Mouse (Mus musculus) MEL (cell line): ENCODE data around the gene Elfn1. TPM values are rescaled to one million over a fixed set of nuclear protein-coding genes. Genes with fewer than 3 reads are reported as not detected.

Experiments
- DNase-seq: peaks from one replicate; pipeline ENCODE4 v3.0.0; 2011; ENCODE audit warnings: low read depth, low spot score
- H3K27ac ChIP-seq: 2 replicates; pipeline ENCODE4 v1.5.1; 2012; ENCODE audit warnings: low read depth, mild to moderate bottlenecking, control low read depth, low read length, moderate library complexity; ENCODE audit not compliant: control insufficient read depth
- H3K27me3 ChIP-seq, 2 experiments: fragments of 150-350 bp in 1 of 2; sonication (generic) in 1 of 2; 2 replicates each; pipeline ENCODE4 v1.6.1; 2012; ENCODE audit warnings: low read length in 2 of 2, mild to moderate bottlenecking in 2 of 2, improper control_type of control experiment in 1 of 2, moderate library complexity in 1 of 2; ENCODE audit not compliant: insufficient read depth in 2 of 2, control insufficient read depth in 1 of 2
- H3K36me3 ChIP-seq, 2 experiments: 2 replicates each; pipeline ENCODE4 v1.6.1; 2012 to 2014; ENCODE audit warnings: low read length in 2 of 2, improper control_type of control experiment in 1 of 2, inconsistent platforms in 1 of 2, mild to moderate bottlenecking in 1 of 2; ENCODE audit not compliant: insufficient read depth in 2 of 2, control insufficient read depth in 1 of 2
- H3K4me1 ChIP-seq, 2 experiments: fragments of 150-350 bp in 1 of 2; sonication (generic) in 1 of 2; 2 replicates each; pipeline ENCODE4 v1.6.1; 2012; ENCODE audit warnings: low read length in 2 of 2, improper control_type of control experiment in 1 of 2, mild to moderate bottlenecking in 1 of 2; ENCODE audit not compliant: insufficient read depth in 2 of 2, control insufficient read depth in 1 of 2
- H3K4me3 ChIP-seq, 2 experiments: fragments of 150-350 bp in 1 of 2; sonication (generic) in 1 of 2; 2 replicates each; pipeline ENCODE4 v1.5.1; 2012; ENCODE audit warnings: low read depth in 2 of 2, low read length in 2 of 2, mild to moderate bottlenecking in 2 of 2, moderate library complexity in 2 of 2, control low read depth in 1 of 2, improper control_type of control experiment in 1 of 2; ENCODE audit not compliant: control insufficient read depth in 1 of 2, insufficient read depth in 1 of 2
- H3K79me2 ChIP-seq: 2 replicates; pipeline ENCODE4 v1.6.1; 2012; ENCODE audit warnings: mild to moderate bottlenecking, low read length, moderate library complexity; ENCODE audit not compliant: control insufficient read depth, poor library complexity, insufficient read depth
- H3K9ac ChIP-seq: 2 replicates; pipeline ENCODE4 v1.6.1; 2012; ENCODE audit warnings: low read depth, mild to moderate bottlenecking, control low read depth, low read length, moderate library complexity; ENCODE audit not compliant: control insufficient read depth, poor library complexity, severe bottlenecking
- H3K9me3 ChIP-seq: fragments of 150-350 bp; sonication (generic); replicated peaks from 2 replicates; pipeline ENCODE4 v1.6.1; 2012; ENCODE audit warnings: mild to moderate bottlenecking, low read length, improper control_type of control experiment, moderate library complexity; ENCODE audit not compliant: insufficient read depth
- BHLHE40 ChIP-seq: IDR thresholded peaks from 2 replicates; pipeline ENCODE4 v1.6.1; 2012; ENCODE audit warnings: low read depth, mild to moderate bottlenecking, inconsistent platforms, low read length, improper control_type of control experiment, borderline replicate concordance
- CHD2 ChIP-seq: IDR thresholded peaks from 2 replicates; pipeline ENCODE4 v1.6.1; 2011; ENCODE audit warnings: low read length, improper control_type of control experiment
- CTCF ChIP-seq, 3 experiments: IDR thresholded peaks in 2 of 3; conservative IDR thresholded peaks in 1 of 3; 2 replicates each; pipeline ENCODE4 v1.5.1; 2011 to 2012; ENCODE audit warnings: low read length in 3 of 3, low read depth in 2 of 3, mild to moderate bottlenecking in 2 of 3, improper control_type of control experiment in 1 of 3, inconsistent platforms in 1 of 3, mixed read lengths in 1 of 3, moderate library complexity in 1 of 3; ENCODE audit not compliant: control insufficient read depth in 1 of 3, insufficient read depth in 1 of 3, poor library complexity in 1 of 3, severe bottlenecking in 1 of 3
- E2F4 ChIP-seq: IDR thresholded peaks from 2 replicates; pipeline ENCODE4 v1.6.1; 2011; ENCODE audit warnings: low read depth, low read length, improper control_type of control experiment, borderline replicate concordance
- EP300 ChIP-seq, 2 experiments: IDR thresholded peaks; 2 replicates each; pipeline ENCODE4 v1.6.1; 2011; ENCODE audit warnings: improper control_type of control experiment in 2 of 2, low read length in 2 of 2, low read depth in 1 of 2, mild to moderate bottlenecking in 1 of 2
- ETS1 ChIP-seq: IDR thresholded peaks from 2 replicates; pipeline ENCODE4 v1.6.1; 2012; ENCODE audit warnings: low read depth, mild to moderate bottlenecking, inconsistent platforms, low read length, improper control_type of control experiment, moderate library complexity
- GABPA ChIP-seq: IDR thresholded peaks from 2 replicates; pipeline ENCODE4 v1.6.1; 2012; ENCODE audit warnings: low read depth, mild to moderate bottlenecking, inconsistent platforms, low read length, improper control_type of control experiment, moderate library complexity
- GATA1 ChIP-seq: IDR thresholded peaks from 2 replicates; pipeline ENCODE4 v1.6.1; 2011; ENCODE audit warnings: low read depth, low read length, improper control_type of control experiment
- HCFC1 ChIP-seq: IDR thresholded peaks from 2 replicates; pipeline ENCODE4 v1.6.1; 2012; ENCODE audit warnings: low read depth, mild to moderate bottlenecking, inconsistent platforms, low read length, improper control_type of control experiment, moderate library complexity
- MAFK ChIP-seq: IDR thresholded peaks from 2 replicates; pipeline ENCODE4 v1.6.1; 2011; ENCODE audit warnings: low read depth, mild to moderate bottlenecking, low read length, improper control_type of control experiment, borderline replicate concordance
- MAX ChIP-seq: IDR thresholded peaks from 2 replicates; pipeline ENCODE4 v1.6.1; 2011; ENCODE audit warnings: low read length, improper control_type of control experiment
- MAZ ChIP-seq: IDR thresholded peaks from 2 replicates; pipeline ENCODE4 v1.6.1; 2012; ENCODE audit warnings: low read depth, mild to moderate bottlenecking, inconsistent platforms, low read length, improper control_type of control experiment
- MXI1 ChIP-seq: IDR thresholded peaks from 2 replicates; pipeline ENCODE4 v1.6.1; 2011; ENCODE audit warnings: mild to moderate bottlenecking, low read depth, low read length, improper control_type of control experiment
- MYB ChIP-seq: IDR thresholded peaks from 2 replicates; pipeline ENCODE4 v1.6.1; 2011; ENCODE audit warnings: mild to moderate bottlenecking, low read depth, low read length, improper control_type of control experiment
- MYC ChIP-seq: IDR thresholded peaks from 2 replicates; pipeline ENCODE4 v1.6.1; 2011; ENCODE audit warnings: low read depth, mild to moderate bottlenecking, low read length, improper control_type of control experiment, moderate library complexity
- NRF1 ChIP-seq: IDR thresholded peaks from 2 replicates; pipeline ENCODE4 v1.6.1; 2014; ENCODE audit warnings: low read depth, mild to moderate bottlenecking, inconsistent platforms, low read length, improper control_type of control experiment, moderate library complexity; ENCODE audit not compliant: poor library complexity, insufficient read depth, severe bottlenecking
- POLR2AphosphoS2 ChIP-seq: IDR thresholded peaks from 2 replicates; pipeline ENCODE4 v1.6.1; 2011; ENCODE audit warnings: low read length, improper control_type of control experiment
- RAD21 ChIP-seq: IDR thresholded peaks from 2 replicates; pipeline ENCODE4 v1.6.1; 2011; ENCODE audit warnings: mild to moderate bottlenecking, low read depth, low read length, improper control_type of control experiment
- RCOR1 ChIP-seq: IDR thresholded peaks from 2 replicates; pipeline ENCODE4 v1.6.1; 2012; ENCODE audit warnings: low read depth, mild to moderate bottlenecking, inconsistent platforms, low read length, improper control_type of control experiment
- SIN3A ChIP-seq: IDR thresholded peaks from 2 replicates; pipeline ENCODE4 v1.6.1; 2012; ENCODE audit warnings: low read length, improper control_type of control experiment, inconsistent platforms
- TBP ChIP-seq: IDR thresholded peaks from 2 replicates; pipeline ENCODE4 v1.8.0; 2011; ENCODE audit warnings: low read depth, low read length, improper control_type of control experiment
- USF2 ChIP-seq, 2 experiments: IDR thresholded peaks; 2 replicates each; pipeline ENCODE4 v1.6.1; 2011 to 2012; ENCODE audit warnings: improper control_type of control experiment in 2 of 2, low read length in 2 of 2, borderline replicate concordance in 1 of 2, inconsistent platforms in 1 of 2, low read depth in 1 of 2, mild to moderate bottlenecking in 1 of 2; ENCODE audit not compliant: insufficient read depth in 1 of 2
- ZMIZ1 ChIP-seq: IDR thresholded peaks from 2 replicates; pipeline ENCODE4 v1.6.1; 2012; ENCODE audit warnings: low read depth, mild to moderate bottlenecking, inconsistent platforms, low read length, improper control_type of control experiment, moderate library complexity
- ZNF384 ChIP-seq: IDR thresholded peaks from 2 replicates; pipeline ENCODE4 v1.6.1; 2012; ENCODE audit warnings: low read depth, mild to moderate bottlenecking, inconsistent platforms, low read length, improper control_type of control experiment
- polyA plus RNA-seq, 2 experiments: library from polyadenylated mRNA; stranded (reverse) in 1 of 2; unstranded in 1 of 2; fragments of >175 nt in 1 of 2; fragments of >200 nt in 1 of 2; gene quantifications; 2 replicates each; pipeline versions ENCODE4 v1.2.1 to v1.2.4; 2012; ENCODE audit warnings: low replicate concordance in 2 of 2, low read depth in 1 of 2; ENCODE audit not compliant: insufficient read length in 2 of 2, insufficient read depth in 1 of 2, missing spikeins in 1 of 2
- total RNA-seq: library from RNA; depleted of rRNA; stranded (reverse); fragments of 300-350 nt; gene quantifications from 2 replicates; pipeline ENCODE4 v1.2.3, GENCODE M21; 2012

The Elfn1 gene
- total and polyA plus RNA-seq, 3 experiments = 0.08 TPM; not detected in 2

- H3K79me2 ChIP-seq = no peaks in the 10 kb centered on the region
- no peak overlapping the region for H3K27ac ChIP-seq
- H3K9ac ChIP-seq = no peak overlapping the region
- no peak overlapping the region for H3K4me3 ChIP-seq
- TF ChIP-seq MYB (no peak), POLR2AphosphoS2 (no peak), MAFK (no peak), SIN3A (no peak), MAX (no peak), ZNF384 (no peak), HCFC1 (no peak)
- no peaks in the 10 kb centered on the region for H3K27me3 ChIP-seq
- no peak for DNase-seq
- H3K9me3 ChIP-seq = no peaks in the 10 kb centered on the region
- no peaks in the 10 kb centered on the region; a peak in 1 of 4 replicates for H3K4me1 ChIP-seq
- no peaks in the 10 kb centered on the region for H3K36me3 ChIP-seq
Measured at GRCm38 (mm10) chr5:139894025-139894508, 13.7 kb upstream of the Elfn1 start.

DNA sequence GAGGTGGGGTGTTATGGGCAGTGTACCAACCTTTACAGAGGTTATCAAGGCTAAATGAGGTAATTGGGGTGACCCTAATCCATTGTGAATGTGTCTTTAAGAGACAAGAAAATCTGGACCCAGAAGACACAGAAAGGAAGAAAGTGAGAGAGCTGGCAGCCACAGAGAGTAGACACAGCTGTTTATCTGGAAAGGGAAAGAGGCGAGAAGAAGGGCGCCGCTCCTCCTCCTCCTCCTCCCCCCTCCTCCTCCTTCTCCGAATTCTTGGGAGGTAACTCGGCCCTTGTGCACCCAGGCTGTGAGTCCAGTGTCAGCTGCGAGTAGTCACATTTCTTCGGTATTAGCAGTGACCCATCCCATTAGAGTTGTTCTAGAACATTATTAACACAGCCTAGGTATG, 8.7 kb upstream of the Elfn1 start:
- H3K4me3 ChIP-seq = no peak overlapping the region
- H3K27me3 ChIP-seq = no peaks in the 10 kb centered on the region
- no peaks in the 10 kb centered on the region for H3K79me2 ChIP-seq

GRCm38 (mm10) chr5:139905121-139905520, 2.6 kb upstream of the Elfn1 start:
- H3K9me3 ChIP-seq = no peaks in the 10 kb centered on the region
- H3K4me3 ChIP-seq = no peak overlapping the region
- TF ChIP-seq SIN3A (no peak), NRF1 (no peak), USF2 (IDR thresholded peaks at IDR 0.05; ENCODE audit: borderline replicate concordance in 1 of 2, insufficient read depth in 1 of 2, low read depth in 1 of 2, low read length in 2 of 2) (no peak), MAX (no peak), GABPA (no peak), BHLHE40 (no peak), MYC (no peak), CTCF (IDR thresholded peaks at IDR 0.05 in 2 of 3, conservative IDR thresholded peaks at IDR 0.05 in 1 of 3; ENCODE audit: control insufficient read depth in 1 of 3, insufficient read depth in 1 of 3, low read depth in 2 of 3, low read length in 3 of 3, poor library complexity in 1 of 3, severe bottlenecking in 1 of 3) (no peak), RCOR1 (no peak), GATA1 (no peak), E2F4 (no peak), POLR2AphosphoS2 (no peak), EP300 (IDR thresholded peaks at IDR 0.05; ENCODE audit: low read depth in 1 of 2, low read length in 2 of 2) (no peak), RAD21 (no peak), ZMIZ1 (no peak), CHD2 (no peak)
- H3K4me1 ChIP-seq = no peaks in the 10 kb centered on the region
- no peak overlapping the region for H3K9ac ChIP-seq
- H3K79me2 ChIP-seq = no peaks in the 10 kb centered on the region
- H3K27me3 ChIP-seq = no peaks in the 10 kb centered on the region; a peak in 1 of 4 replicates
- H3K36me3 ChIP-seq = no peaks in the 10 kb centered on the region
- H3K27ac ChIP-seq = no peak overlapping the region
- no peak for DNase-seq

More for the DNA sequence above, 8.7 kb upstream of the Elfn1 start:
- Histone ChIP-seq H3K9ac (no peak overlapping the region), H3K36me3 (no peaks in the 10 kb centered on the region), H3K27ac (no peak overlapping the region), H3K9me3 (no peaks in the 10 kb centered on the region), H3K4me1 (no peaks in the 10 kb centered on the region)
- no peak for DNase-seq
- TF ChIP-seq MYB (no peak), MAZ (no peak), ZMIZ1 (no peak), HCFC1 (no peak), GATA1 (no peak), GABPA (no peak), TBP (no peak), BHLHE40 (no peak), ETS1 (no peak), MXI1 (no peak), E2F4 (no peak)
